Mouse (Mus musculus): ENCODE measurements around the gene Tstd2.

The Tstd2 gene

DNA sequence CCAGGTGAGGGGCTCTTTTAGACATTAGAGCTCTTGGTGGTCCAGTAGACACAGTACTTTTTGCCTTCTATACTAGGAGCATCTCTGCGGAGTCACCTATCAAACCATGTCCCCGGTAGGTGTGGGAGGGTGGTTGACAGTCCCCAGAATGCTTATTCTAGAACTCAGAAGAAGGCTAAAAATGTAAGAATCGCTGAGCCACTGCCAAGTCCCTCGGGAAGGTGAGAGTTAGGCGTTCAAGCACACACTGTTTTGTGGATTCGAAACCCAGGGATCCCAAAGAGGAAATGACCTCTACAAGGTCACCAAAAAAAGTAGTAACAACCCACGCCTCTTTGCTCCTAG lies 51.1 kb downstream of the Tstd2 start:
- in situ Hi-C loops (cut with MboI; ENCODE audit: unreplicated experiment in 2 of 2): no loop called here

DNA sequence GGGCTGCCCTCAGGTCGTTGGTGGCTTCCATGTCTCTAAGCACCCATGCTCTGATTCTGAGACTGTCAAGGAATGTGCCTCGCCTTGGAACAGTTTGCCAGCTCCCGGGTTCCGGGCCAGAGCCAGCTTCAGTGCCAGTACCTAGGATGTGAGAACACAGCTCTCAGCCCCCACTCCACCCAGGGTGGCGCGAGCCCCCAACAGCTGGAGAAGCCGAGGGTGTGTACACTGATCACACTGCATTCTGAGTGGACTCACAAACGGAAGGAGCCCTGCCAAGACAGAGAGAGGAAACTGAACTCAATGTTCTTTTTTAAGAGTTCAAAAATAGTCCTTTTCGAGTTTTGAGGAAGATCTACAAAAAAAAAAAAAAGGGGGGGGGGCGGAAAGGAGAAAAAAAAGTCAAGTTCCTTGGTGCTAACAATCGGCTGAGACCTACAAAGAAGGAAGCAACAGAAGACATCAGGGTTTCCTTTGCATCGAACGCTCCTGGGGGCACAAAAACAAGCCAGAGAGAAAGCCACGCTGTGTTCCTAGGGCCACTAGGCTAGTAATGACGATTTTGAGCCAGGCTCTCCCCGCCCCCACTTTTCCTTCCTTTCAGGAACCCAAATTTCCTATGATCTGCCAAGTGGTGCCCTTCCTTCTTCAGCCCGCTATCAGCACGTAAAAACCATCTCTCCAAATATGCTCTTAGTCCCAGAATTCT lies 51.6 kb downstream of the Tstd2 start:
- in situ Hi-C loops (cut with MboI; ENCODE audit: unreplicated experiment in 2 of 2): no loop called here

DNA sequence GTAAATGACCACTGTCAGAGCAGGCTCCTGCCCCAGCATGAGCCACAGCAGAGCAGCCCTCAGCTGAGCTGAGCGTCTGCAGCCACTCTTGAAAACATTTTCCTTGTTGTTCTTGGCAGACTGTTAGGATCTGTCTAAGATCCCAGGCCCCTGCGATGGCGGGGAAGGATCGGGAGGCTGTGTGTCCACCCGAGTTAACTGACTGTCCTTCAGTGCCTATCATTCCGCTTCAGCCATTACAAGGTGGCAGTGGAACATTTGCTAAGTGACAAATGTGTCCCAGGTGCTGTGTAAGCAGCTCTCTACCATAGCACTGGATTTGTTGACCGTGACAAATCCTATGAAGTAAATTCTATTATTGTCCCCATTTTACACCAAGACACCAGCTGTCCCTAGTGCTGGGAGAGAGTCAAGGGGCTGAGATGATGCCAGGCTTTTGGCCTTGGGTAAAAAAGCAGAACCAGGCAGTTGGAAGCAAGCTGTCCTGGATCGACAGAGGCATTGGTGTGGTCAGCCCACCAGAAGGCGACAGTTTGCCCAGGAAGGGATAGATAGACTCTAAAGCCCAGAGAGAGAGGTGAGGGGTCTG lies 53.2 kb downstream of the Tstd2 start:
- in situ Hi-C loops (cut with MboI; ENCODE audit: unreplicated experiment in 2 of 2): no loop called here

DNA sequence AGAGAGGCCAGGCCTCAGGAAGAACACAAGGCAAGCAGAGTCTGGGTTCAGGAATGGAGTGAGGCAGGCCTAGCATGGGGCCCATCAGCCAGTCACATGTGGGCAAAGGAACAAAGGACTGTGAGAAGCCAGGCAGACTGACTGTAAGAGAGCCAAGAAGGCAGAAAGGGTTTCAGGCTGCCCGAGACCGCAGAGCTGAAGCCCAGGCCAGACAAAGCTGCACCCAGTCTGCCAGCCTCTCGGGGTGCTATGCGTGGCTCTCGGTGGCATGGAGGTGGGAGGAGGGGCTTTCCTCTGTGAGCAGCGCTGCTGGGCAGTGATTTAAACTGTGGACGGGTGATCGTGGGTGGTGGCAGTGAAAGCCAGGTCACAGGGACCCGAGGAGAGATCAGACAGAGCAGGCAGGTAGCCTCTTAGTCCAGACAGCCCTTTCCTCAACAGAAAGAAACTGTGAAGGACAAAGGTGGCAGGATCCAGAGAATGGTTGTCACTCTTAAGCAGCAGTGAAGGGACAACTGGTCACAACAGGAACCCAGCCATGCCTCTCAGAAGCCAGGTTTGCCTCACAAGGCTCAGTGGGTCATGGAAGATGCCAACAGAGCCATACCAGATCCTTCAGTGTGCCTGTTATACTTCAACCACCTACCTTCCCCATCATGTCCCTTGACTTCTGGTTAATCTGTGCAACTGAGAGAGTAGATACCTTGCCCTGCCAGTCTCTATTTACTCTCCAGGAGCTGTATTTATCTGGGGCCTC lies 53.9 kb downstream of the Tstd2 start:
- in situ Hi-C loops (cut with MboI; ENCODE audit: unreplicated experiment in 2 of 2): no loop called here

DNA sequence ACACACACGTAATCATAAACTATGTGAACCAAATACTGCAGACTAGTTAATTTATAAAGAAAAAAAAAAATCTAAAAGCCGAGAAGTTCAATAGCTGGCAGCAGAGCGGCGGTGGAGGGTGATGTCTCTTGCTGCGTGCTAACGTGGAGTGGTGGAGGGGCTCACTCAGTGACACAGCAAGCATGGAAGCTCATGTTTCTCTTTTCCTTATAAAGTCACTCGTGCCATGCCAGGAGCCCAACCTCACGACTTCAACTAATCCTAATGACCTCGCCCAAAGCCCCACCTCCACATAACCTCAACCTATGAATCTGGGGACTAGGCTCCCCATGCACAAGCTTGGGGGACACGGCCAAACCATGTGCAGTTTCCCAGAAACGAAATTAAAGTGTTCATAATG lies 55.9 kb downstream of the Tstd2 start:
- in situ Hi-C loops (cut with MboI; ENCODE audit: unreplicated experiment in 2 of 2): no loop called here

DNA sequence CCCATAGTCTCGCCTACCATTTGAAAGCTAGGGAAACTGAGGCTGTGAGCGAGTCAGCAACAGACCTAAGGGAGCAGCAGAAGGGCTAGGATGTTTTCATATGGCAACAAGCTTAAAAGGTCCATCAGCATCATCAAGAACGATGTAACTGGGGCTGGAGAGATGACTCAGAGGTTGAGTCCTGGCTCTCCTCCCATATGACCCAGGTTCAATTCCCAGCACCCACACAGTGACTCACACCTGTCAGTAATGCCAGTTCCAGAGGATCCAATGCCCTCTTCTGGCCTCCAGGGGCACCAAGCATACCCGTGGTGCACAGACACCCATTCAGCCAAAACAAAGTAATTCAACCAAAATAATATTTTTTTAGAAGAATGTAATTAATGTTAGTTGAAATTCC lies 58.2 kb downstream of the Tstd2 start:
- in situ Hi-C loops (cut with MboI; ENCODE audit: unreplicated experiment in 2 of 2): no loop called here

DNA sequence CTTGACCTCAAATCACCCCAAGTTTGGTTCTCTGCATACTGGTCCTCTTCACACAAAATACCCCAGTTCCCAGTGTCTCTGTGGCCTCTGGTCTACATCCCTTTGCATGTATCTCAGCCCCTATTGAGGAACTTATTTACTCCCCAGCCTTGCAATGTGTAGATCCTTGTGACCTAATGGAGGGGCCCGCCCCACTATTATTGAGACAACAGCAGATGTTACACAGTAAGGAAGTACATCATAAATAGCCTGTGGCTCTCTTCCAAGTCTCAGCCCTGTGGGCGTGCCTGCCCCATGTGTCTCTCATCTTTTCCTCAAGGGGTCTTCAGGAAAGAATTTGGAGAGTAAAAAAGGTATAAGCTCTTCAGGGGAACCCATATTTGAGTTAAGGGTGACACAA lies 61.6 kb downstream of the Tstd2 start:
- in situ Hi-C loops (cut with MboI; ENCODE audit: unreplicated experiment in 2 of 2): no loop called here

DNA sequence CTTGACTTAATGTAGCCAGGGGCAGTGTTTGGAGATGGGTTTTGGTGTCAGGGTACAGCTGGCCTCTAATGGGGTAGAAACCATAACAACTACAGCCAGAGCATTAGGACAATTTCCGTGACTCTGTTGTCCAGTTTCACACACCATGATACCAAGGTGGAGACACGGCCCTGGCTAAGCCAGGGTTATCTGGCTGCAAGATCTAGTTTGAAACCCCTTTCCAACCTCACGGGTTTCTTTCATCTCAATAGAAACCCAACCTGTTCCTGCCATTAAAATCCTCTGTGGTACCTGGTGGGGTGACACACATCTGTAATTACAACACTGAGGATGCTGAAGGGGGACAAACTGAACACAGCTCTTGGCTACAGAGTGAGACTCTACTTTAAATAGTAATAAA lies 62.8 kb downstream of the Tstd2 start:
- in situ Hi-C loops (cut with MboI; ENCODE audit: unreplicated experiment in 2 of 2): no loop called here

DNA sequence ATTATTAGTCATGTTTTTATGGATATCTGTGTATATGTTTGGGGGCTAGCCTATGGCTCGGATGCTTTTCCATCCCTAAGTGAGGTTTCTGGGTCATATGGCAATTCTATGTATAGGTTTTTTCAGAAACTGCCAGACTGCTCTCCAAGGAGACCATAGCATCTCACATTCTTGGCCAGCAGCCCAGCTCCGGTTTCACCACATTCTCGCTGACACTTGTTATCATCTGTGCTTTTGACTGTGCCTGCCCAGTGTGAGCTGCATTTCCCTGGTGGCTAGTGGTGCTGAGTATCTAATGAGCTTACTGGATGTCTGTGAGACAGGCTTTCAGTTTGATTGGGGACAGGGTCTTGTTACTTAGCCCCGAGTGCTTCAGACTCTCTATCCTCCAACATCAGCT lies 64.8 kb downstream of the Tstd2 start:
- in situ Hi-C loops (cut with MboI; ENCODE audit: unreplicated experiment in 2 of 2): no loop called here

DNA sequence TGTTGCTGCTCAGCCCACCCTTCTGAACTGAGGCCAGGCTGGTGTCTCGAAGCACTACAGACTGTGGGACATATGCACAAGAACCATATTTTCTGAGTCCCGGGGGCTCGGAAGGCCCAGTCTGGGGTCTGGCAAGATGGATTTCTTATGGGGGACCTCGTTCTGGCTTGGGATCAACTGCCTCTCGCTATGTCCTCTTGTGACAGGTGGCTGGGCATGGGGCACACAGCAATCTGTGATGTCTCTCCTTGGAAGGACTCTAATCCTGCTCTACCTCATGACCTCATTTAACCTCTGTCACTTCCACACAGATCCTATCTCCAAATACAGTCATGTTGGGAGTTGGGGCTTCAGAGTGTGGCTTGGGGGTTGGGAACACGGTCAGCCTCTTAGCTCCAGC lies 65.9 kb downstream of the Tstd2 start:
- in situ Hi-C loops (cut with MboI; ENCODE audit: unreplicated experiment in 2 of 2): no loop called here

DNA sequence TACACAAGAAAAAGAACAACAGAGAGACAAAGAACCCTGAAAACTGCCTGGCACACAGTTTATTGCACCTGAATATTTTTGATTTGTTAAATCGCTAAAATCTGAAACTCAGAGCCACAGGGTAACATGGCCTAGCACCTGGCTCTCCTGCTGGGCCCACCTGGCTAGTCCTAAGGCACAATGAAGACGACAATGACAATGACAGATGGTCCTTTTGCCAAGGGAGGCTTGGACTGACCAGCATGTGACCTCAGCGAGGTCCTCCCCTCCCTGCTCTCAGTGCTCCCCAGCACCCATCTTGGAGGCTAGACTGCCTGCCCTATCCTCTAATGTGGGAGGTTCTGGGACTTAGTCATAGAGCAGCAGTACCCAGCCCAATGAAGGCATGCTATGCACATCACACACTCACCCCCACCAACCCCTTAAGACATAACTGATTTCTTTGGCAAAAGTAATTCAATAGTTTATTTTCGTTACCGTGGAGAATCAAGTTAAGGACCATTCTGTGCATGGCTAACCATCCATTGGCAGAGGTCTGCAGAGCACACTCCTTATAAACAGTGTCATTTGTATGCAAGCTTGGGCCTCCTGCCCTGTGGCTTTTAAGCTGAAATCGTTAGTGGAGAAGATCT lies 68.5 kb downstream of the Tstd2 start:
- in situ Hi-C loops (cut with MboI; ENCODE audit: unreplicated experiment in 2 of 2): no loop called here

DNA sequence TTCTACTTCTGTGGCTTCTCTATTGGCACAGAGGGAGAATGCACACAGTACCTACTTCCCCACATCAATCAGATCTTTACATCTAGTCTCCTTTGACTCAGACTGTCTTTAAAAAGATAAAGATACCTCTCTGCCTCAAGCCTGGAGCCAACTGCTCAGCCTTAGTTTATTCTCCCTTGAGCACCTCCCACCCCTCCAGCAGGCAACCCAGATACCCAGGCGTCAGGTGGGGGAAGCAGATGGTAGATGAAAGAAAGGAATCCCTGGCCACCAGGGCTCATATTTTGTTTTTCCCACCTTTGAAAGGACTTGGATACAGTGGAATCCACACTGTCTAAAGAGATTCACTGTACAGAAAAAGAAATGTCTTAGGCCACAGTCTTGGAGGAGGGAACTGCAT lies 69.9 kb downstream of the Tstd2 start:
- in situ Hi-C loops (cut with MboI; ENCODE audit: unreplicated experiment in 2 of 2): no loop called here

DNA sequence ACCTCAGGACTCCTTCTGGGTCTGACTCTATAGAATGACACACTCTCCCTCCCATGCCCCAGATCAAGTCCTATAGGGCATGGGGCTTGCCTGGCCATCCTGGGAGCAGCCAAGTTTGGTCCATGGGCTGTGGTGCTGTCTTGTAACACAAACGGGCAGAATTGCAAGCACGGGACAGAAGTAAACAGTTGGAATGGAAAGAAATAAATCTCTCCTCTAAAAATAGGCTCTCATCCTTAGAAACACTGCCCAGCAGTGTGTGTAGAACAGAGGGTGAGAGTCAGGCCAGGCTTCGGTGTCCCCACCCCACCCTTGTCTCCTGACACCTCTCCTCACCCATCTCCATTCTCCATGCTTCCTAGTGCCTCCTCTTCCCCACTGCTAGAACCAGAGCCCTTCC lies 70.4 kb downstream of the Tstd2 start:
- in situ Hi-C loops (cut with MboI; ENCODE audit: unreplicated experiment in 2 of 2): no loop called here

DNA sequence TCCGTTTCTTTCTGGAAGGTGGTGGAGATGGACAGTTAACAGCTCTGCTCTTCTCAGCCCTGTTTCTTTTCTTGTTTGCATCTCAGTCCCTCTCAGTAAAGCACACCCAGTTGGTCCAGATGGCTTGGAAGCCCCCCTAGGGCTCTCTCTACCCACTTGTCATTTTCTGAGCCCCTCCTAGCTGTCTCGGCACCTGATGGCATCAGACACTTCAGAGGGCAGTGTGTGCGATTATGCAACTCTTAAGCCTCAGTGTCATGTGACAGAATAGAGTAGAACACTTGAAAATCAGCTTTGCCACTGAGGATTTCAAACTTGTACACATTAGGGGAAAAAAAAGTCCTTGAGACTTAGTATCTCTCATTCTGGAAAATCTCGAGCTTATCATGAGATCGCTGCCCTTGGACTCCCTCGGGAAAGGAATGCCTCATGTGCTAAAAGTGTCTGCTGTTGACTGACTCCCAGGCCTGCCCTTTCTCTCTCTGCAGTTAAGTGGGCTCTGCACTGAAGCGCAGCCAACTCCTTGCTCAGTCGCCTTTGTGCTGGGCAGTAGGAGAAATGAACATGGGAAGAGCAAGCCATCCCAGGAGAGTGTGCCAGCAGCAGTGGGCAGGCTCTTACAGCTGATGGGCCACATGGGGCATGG lies 72.7 kb downstream of the Tstd2 start:
- in situ Hi-C loops (cut with MboI; ENCODE audit: unreplicated experiment in 2 of 2): no loop called here

DNA sequence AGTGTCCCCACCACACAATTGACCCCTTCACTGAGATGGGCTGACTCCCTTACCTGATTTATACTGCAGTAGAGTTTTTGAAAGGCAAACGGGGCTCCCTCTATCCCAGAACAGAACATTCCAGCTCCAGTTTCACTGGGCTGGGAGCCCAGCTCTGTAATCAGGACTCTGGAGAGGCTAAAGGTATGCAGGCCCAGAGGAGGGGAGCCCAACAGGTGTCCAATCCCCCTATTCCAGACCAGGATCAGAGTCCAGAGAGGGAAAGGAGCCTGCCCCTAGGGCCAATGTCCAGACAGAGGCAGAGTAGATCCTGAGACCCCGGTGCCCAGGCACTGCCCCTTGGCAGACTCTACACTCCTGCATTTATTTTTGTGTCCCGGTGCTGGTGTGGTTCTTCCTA lies 73.5 kb downstream of the Tstd2 start:
- in situ Hi-C loops (cut with MboI; ENCODE audit: unreplicated experiment in 2 of 2): no loop called here
